In the genomic region with DNA sequence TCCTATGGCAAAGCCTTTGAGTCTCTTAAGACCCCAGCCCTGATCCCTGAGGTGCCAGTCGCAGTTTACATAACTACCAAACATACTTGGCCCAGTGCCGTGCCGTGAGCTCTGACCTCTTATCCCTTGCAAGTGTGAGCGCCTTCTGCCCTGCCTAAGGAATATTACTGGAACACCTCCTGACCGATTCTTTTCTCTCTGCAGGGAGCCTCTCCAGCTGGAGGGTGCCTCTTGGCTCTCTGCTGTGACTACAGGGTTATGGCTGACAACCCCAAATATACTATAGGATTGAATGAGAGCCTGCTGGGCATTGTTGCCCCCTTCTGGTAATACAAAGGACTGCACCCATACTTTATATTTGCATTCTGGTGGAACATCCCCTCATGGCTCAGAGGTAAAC, we compare ENCODE assay signal across 8 mouse cellular contexts. TPM values are rescaled to one million over a fixed set of nuclear protein-coding genes. Genes with fewer than 3 reads are reported as not detected.
DNase-seq lines count a peak whose midpoint lies in the region; ATAC-seq and TF ChIP-seq lines count a peak whose summit lies in the region.

No protein-coding gene starts in this region.

- no peaks in the 10 kb centered on the region for H3K27me3 ChIP-seq in forebrain, embryonic 11.5 days (ENCODE audit: control insufficient read depth, insufficient read depth, low read length)
- H3K27me3 ChIP-seq in forebrain, embryonic 10.5 days (ENCODE audit: poor library complexity, severe bottlenecking): no peaks in the 10 kb centered on the region
- H3K27me3 ChIP-seq in CH12.LX (replicated peaks): no peaks in the 10 kb centered on the region
- no peaks in the 10 kb centered on the region for H3K27me3 ChIP-seq in hindbrain, embryonic 15.5 days
- H3K27me3 ChIP-seq in liver, postnatal 0 days (ENCODE audit: insufficient read depth, low read length): no peaks in the 10 kb centered on the region

- no peak overlapping the region for H3K4me2 ChIP-seq in forebrain, embryonic 11.5 days (ENCODE audit: low read depth, low read length, severe bottlenecking)
- H3K4me2 ChIP-seq in CH12.LX (ENCODE audit: insufficient read depth, low read depth, poor library complexity, severe bottlenecking): no peak overlapping the region
- H3K4me2 ChIP-seq in hindbrain, embryonic 15.5 days: no peak overlapping the region
- no peak overlapping the region for H3K4me2 ChIP-seq in liver, postnatal 0 days (ENCODE audit: low read depth, low read length)

- peak; percentile 71 to 81 for TF ChIP-seq CTCF in CH12.LX (conservative IDR thresholded peaks at IDR 0.05 in 1 of 2, IDR thresholded peaks at IDR 0.05 in 1 of 2; ENCODE audit: low read depth in 2 of 2, low read length in 2 of 2)
- TF ChIP-seq CTCF in liver, postnatal 0 days (IDR thresholded peaks at IDR 0.05; ENCODE audit: low read depth): peak; percentile 87

- H3K4me3 ChIP-seq in forebrain, embryonic 11.5 days (ENCODE audit: low read depth, low read length): no peak overlapping the region
- H3K4me3 ChIP-seq in forebrain, embryonic 10.5 days: no peak overlapping the region
- no peak overlapping the region for H3K4me3 ChIP-seq in CH12.LX (replicated peaks in 1 of 3; ENCODE audit: low read depth in 2 of 3, low read length in 2 of 3, poor library complexity in 1 of 3)
- no peak overlapping the region for H3K4me3 ChIP-seq in hindbrain, embryonic 15.5 days
- H3K4me3 ChIP-seq in liver, postnatal 0 days (ENCODE audit: low read depth, low read length): no peak overlapping the region

- DNase-seq in forebrain, embryonic 11.5 days (ENCODE audit: low spot score): no peak
- DNase-seq in forebrain, embryonic 10.5 days (ENCODE audit: extremely low spot score, low spot score): no peak
- peak; percentile 62 for DNase-seq in CH12.LX (ENCODE audit: extremely low read depth)
- DNase-seq in cerebellum, postnatal 25 days: peak; percentile 63 to 70
- DNase-seq in liver, postnatal 0 days: no peak
- peak; percentile 83 for DNase-seq in retina, embryonic 14.5 days (ENCODE audit: low spot score)
- DNase-seq in testis, postnatal 10 days (ENCODE audit: low spot score): no peak

- in situ Hi-C loops in CH12.LX (cut with MboI; ENCODE audit: low pct_ligation_motif_present, low pct_unique_long_range_greater_than_20kb, low sequenced_read_pairs): no loop called here

- H3K9ac ChIP-seq in forebrain, embryonic 11.5 days (ENCODE audit: low read length): no peak overlapping the region
- H3K9ac ChIP-seq in CH12.LX (ENCODE audit: insufficient read depth, low read depth): no peak overlapping the region
- no peak overlapping the region for H3K9ac ChIP-seq in hindbrain, embryonic 15.5 days
- no peak overlapping the region for H3K9ac ChIP-seq in liver, postnatal 0 days (replicated peaks)

- no peak for TF ChIP-seq POLR2A in CH12.LX (IDR thresholded peaks at IDR 0.05; ENCODE audit: low read depth, low read length)

- peaks cover 5% of the 10 kb centered on the region; the same call in 1 of the 2 replicates for H3K36me3 ChIP-seq in forebrain, embryonic 11.5 days (ENCODE audit: control insufficient read depth, insufficient read depth, low read length)
- H3K36me3 ChIP-seq in forebrain, embryonic 10.5 days (replicated peaks): peaks cover 95% of the 10 kb centered on the region
- peaks cover 74 to 97% of the 10 kb centered on the region in 2 experiments for H3K36me3 ChIP-seq in CH12.LX (replicated peaks in 1 of 2; ENCODE audit: control insufficient read depth in 1 of 2, insufficient read depth in 1 of 2, low read length in 1 of 2)
- H3K36me3 ChIP-seq in hindbrain, embryonic 15.5 days: peaks cover 28% of the 10 kb centered on the region
- peaks cover 38% of the 10 kb centered on the region for H3K36me3 ChIP-seq in liver, postnatal 0 days (replicated peaks; ENCODE audit: insufficient read depth, low read length)

- no peak for TF ChIP-seq EP300 in CH12.LX (IDR thresholded peaks at IDR 0.05; ENCODE audit: low read length)
- TF ChIP-seq EP300 in liver, postnatal 0 days (IDR thresholded peaks at IDR 0.05; ENCODE audit: low read depth): no peak

- dilution Hi-C loops in CH12.LX (cut with MboI; ENCODE audit: extremely low pct_ligation_motif_present, extremely low pct_unique_long_range_greater_than_20kb, low sequenced_read_pairs): no loop called here

- peak; percentile 65 for TF ChIP-seq RAD21 in CH12.LX (IDR thresholded peaks at IDR 0.05; ENCODE audit: low read depth, low read length)

- no peaks in the 10 kb centered on the region for H3K9me3 ChIP-seq in forebrain, embryonic 11.5 days (ENCODE audit: control insufficient read depth, low read length)
- H3K9me3 ChIP-seq in forebrain, embryonic 10.5 days: no peaks in the 10 kb centered on the region
- H3K9me3 ChIP-seq in CH12.LX (replicated peaks; ENCODE audit: low read length): no peaks in the 10 kb centered on the region
- no peaks in the 10 kb centered on the region for H3K9me3 ChIP-seq in hindbrain, embryonic 15.5 days
- H3K9me3 ChIP-seq in liver, postnatal 0 days (ENCODE audit: low read length): no peaks in the 10 kb centered on the region

- 77% methylated on average over 5 of the region's 5 CpGs for WGBS in forebrain, embryonic 11.5 days
- WGBS in forebrain, embryonic 10.5 days: 82% methylated on average over 5 of the region's 5 CpGs
- 78% methylated on average over 5 of the region's 5 CpGs for WGBS in hindbrain, embryonic 15.5 days
- WGBS in liver, postnatal 0 days (ENCODE audit: insufficient replicate concordance): 79% methylated on average over 5 of the region's 5 CpGs

- H3K27ac ChIP-seq in forebrain, embryonic 11.5 days (ENCODE audit: low read depth, low read length): no peak overlapping the region
- no peak overlapping the region for H3K27ac ChIP-seq in forebrain, embryonic 10.5 days
- H3K27ac ChIP-seq in CH12.LX (ENCODE audit: insufficient read depth, low read depth): no peak overlapping the region
- H3K27ac ChIP-seq in hindbrain, embryonic 15.5 days (replicated peaks): no peak overlapping the region
- H3K27ac ChIP-seq in liver, postnatal 0 days (ENCODE audit: low read depth): no peak overlapping the region

- 0 out of 2 replicates have a peak, but pooled peaks have one; percentile 36 for ATAC-seq in forebrain, embryonic 11.5 days (replicated peaks; ENCODE audit: low FRiP score)
- ATAC-seq in hindbrain, embryonic 15.5 days (ENCODE audit: low FRiP score, low read depth): 0 out of 2 replicates have a peak, but pooled peaks have one; percentile 15
- peak; percentile 63 for ATAC-seq in liver, postnatal 0 days

- H3K4me1 ChIP-seq in forebrain, embryonic 11.5 days (replicated peaks; ENCODE audit: control insufficient read depth, insufficient read depth, low read length): no peaks in the 10 kb centered on the region
- no peaks in the 10 kb centered on the region for H3K4me1 ChIP-seq in forebrain, embryonic 10.5 days
- H3K4me1 ChIP-seq in CH12.LX (ENCODE audit: control insufficient read depth in 1 of 2, insufficient read depth in 2 of 2): no peaks in the 10 kb centered on the region
- H3K4me1 ChIP-seq in hindbrain, embryonic 15.5 days (replicated peaks): no peaks in the 10 kb centered on the region
- H3K4me1 ChIP-seq in liver, postnatal 0 days (ENCODE audit: insufficient read depth): no peaks in the 10 kb centered on the region

- no peaks in the 10 kb centered on the region for H3K79me2 ChIP-seq in CH12.LX (replicated peaks; ENCODE audit: control insufficient read depth, extremely low read depth, insufficient read depth, poor library complexity, severe bottlenecking)

RNA-seq across cellular contexts. Expression of gene Dnase1l2, which starts 5.9 kb away (rescaled TPM):
- 2.7 and 3.3 TPM in 2 replicates for polyA plus RNA-seq in forebrain, embryonic 11.5 days (2014; fragmentation: Nextera tagmentation; extraction: Ambion mirVana)
- 2.3 TPM in 2 replicates for polyA plus RNA-seq in forebrain, embryonic 10.5 days (2016; fragmentation: Nextera tagmentation; extraction: Ambion mirVana)
- 1.5 and 1.6 TPM in 2 replicates for total RNA-seq in CH12.LX (2012; rRNA removed)
- total RNA-seq in CH12.LX (2014; rRNA removed): 0.82 TPM in 2 replicates
- polyA plus RNA-seq in CH12.LX (2012; ENCODE audit: insufficient read length, low read depth): 1.1 and 1.3 TPM in 2 replicates
- polyA plus RNA-seq in hindbrain, embryonic 15.5 days (2015; fragmentation: Nextera tagmentation; extraction: Ambion mirVana): 6.8 and 7.2 TPM in 2 replicates
- 0.22 and 0.35 TPM in 2 replicates for polyA plus RNA-seq in liver, postnatal 0 days (2015; fragmentation: Nextera tagmentation; extraction: Ambion mirVana)

RNA-seq across cellular contexts. Expression of gene Eci1, which starts 10.6 kb away (rescaled TPM):
- 59.7 and 68.7 TPM in 2 replicates for polyA plus RNA-seq in forebrain, embryonic 11.5 days (2014; fragmentation: Nextera tagmentation; extraction: Ambion mirVana)
- polyA plus RNA-seq in forebrain, embryonic 10.5 days (2016; fragmentation: Nextera tagmentation; extraction: Ambion mirVana): 84.1 and 89.4 TPM in 2 replicates
- total RNA-seq in CH12.LX (2012; rRNA removed) (97.4 and 122 TPM in 2 replicates), CH12.LX (2014; rRNA removed) (94.7 and 100 TPM in 2 replicates)
- polyA plus RNA-seq in CH12.LX (2012; ENCODE audit: insufficient read length, low read depth): 70.1 and 74.1 TPM in 2 replicates
- 48.0 and 51.5 TPM in 2 replicates for polyA plus RNA-seq in hindbrain, embryonic 15.5 days (2015; fragmentation: Nextera tagmentation; extraction: Ambion mirVana)
- 162 and 193 TPM in 2 replicates for polyA plus RNA-seq in liver, postnatal 0 days (2015; fragmentation: Nextera tagmentation; extraction: Ambion mirVana)

RNA-seq across cellular contexts. Expression of gene Rnps1, which starts 22.7 kb away (rescaled TPM):
- 441 and 443 TPM in 2 replicates for polyA plus RNA-seq in forebrain, embryonic 11.5 days (2014; fragmentation: Nextera tagmentation; extraction: Ambion mirVana)
- polyA plus RNA-seq in forebrain, embryonic 10.5 days (2016; fragmentation: Nextera tagmentation; extraction: Ambion mirVana): 493 and 501 TPM in 2 replicates
- total RNA-seq in CH12.LX (2012; rRNA removed) (160 and 186 TPM in 2 replicates), CH12.LX (2014; rRNA removed) (288 and 302 TPM in 2 replicates)
- 252 and 255 TPM in 2 replicates for polyA plus RNA-seq in CH12.LX (2012; ENCODE audit: insufficient read length, low read depth)
- 301 and 335 TPM in 2 replicates for polyA plus RNA-seq in hindbrain, embryonic 15.5 days (2015; fragmentation: Nextera tagmentation; extraction: Ambion mirVana)
- 67.4 and 69.9 TPM in 2 replicates for polyA plus RNA-seq in liver, postnatal 0 days (2015; fragmentation: Nextera tagmentation; extraction: Ambion mirVana)

RNA-seq across cellular contexts. Expression of gene E4f1, which starts 33.1 kb away (rescaled TPM):
- polyA plus RNA-seq in forebrain, embryonic 11.5 days (2014; fragmentation: Nextera tagmentation; extraction: Ambion mirVana): 28.8 and 31.4 TPM in 2 replicates
- 32.7 and 35.2 TPM in 2 replicates for polyA plus RNA-seq in forebrain, embryonic 10.5 days (2016; fragmentation: Nextera tagmentation; extraction: Ambion mirVana)
- total RNA-seq in CH12.LX (2012; rRNA removed) (21.5 and 22.7 TPM in 2 replicates), CH12.LX (2014; rRNA removed) (10.0 and 10.2 TPM in 2 replicates)
- 16.2 and 17.4 TPM in 2 replicates for polyA plus RNA-seq in CH12.LX (2012; ENCODE audit: insufficient read length, low read depth)
- 46.7 and 50.5 TPM in 2 replicates for polyA plus RNA-seq in hindbrain, embryonic 15.5 days (2015; fragmentation: Nextera tagmentation; extraction: Ambion mirVana)
- polyA plus RNA-seq in liver, postnatal 0 days (2015; fragmentation: Nextera tagmentation; extraction: Ambion mirVana): 4.5 and 6.4 TPM in 2 replicates

RNA-seq across cellular contexts. Expression of gene Pgp, which starts 33.2 kb away (rescaled TPM):
- 72.1 and 73.4 TPM in 2 replicates for polyA plus RNA-seq in forebrain, embryonic 11.5 days (2014; fragmentation: Nextera tagmentation; extraction: Ambion mirVana)
- 79.7 and 85.3 TPM in 2 replicates for polyA plus RNA-seq in forebrain, embryonic 10.5 days (2016; fragmentation: Nextera tagmentation; extraction: Ambion mirVana)
- total RNA-seq in CH12.LX (2012; rRNA removed): 14.2 and 17.3 TPM in 2 replicates
- 31.1 and 41.8 TPM in 2 replicates for total RNA-seq in CH12.LX (2014; rRNA removed)
- 41.1 and 41.6 TPM in 2 replicates for polyA plus RNA-seq in CH12.LX (2012; ENCODE audit: insufficient read length, low read depth)
- polyA plus RNA-seq in hindbrain, embryonic 15.5 days (2015; fragmentation: Nextera tagmentation; extraction: Ambion mirVana): 72.6 and 75.6 TPM in 2 replicates
- polyA plus RNA-seq in liver, postnatal 0 days (2015; fragmentation: Nextera tagmentation; extraction: Ambion mirVana): 35.6 and 40.9 TPM in 2 replicates

Comparison
In these comparisons a context has a peak if more than half of its experiments do, and no peak if none do; other contexts are left out.
1. DNase-seq: peak in CH12.LX (single experiment), cerebellum, postnatal 25 days (2 of 2) and retina, embryonic 14.5 days (single experiment); none in forebrain, embryonic 11.5 days (single experiment), forebrain, embryonic 10.5 days (single experiment), liver, postnatal 0 days (single experiment) and testis, postnatal 10 days (single experiment).
2. Peak in every context shown above with its lines, with median percentiles within 50 percentile points of each other: ATAC-seq.